Mouse (Mus musculus): ENCODE results near the gene Defb22.

- no peak for TF ChIP-seq CTCF (IDR thresholded peaks at IDR 0.05; ENCODE audit: low read depth, low read length)
- TF ChIP-seq POLR2A (IDR thresholded peaks at IDR 0.05; ENCODE audit: borderline replicate concordance, low read depth, low read length) = no peak
Observed at GRCm38 (mm10) chr2:152436405-152436901, 53.5 kb downstream of the Defb22 start.

All from bone marrow macrophage, adult 2 months (primary cell).